Mouse (Mus musculus) lung, embryonic 15.5 days (tissue): ENCODE measurements around the gene Kcnmb4. TPM values are rescaled to one million over a fixed set of nuclear protein-coding genes. Genes with fewer than 3 reads are reported as not detected.

Source experiments
- polyA plus RNA-seq: library from polyadenylated mRNA; unstranded; fragments of >200 nt; fragmentation: Nextera tagmentation; extraction: Ambion mirVana; gene quantifications from 2 replicates; pipeline ENCODE4 v1.2.1, GENCODE M21; 2015

The Kcnmb4 gene
- polyA plus RNA-seq, 1 experiment from 2014 or later = 3.7 TPM

Other genes with a start within 250 kb of the Kcnmb4 start
- gene Ptprb, start 198.4 kb downstream of the Kcnmb4 start, polyA plus RNA-seq = 12.5 and 14.3 TPM in 2 replicates
- 103 and 104 TPM in 2 replicates for gene Cnot2, start 107.6 kb upstream of the Kcnmb4 start, polyA plus RNA-seq